Mouse (Mus musculus) cortical plate, adult 2 months (tissue): ENCODE data around the gene Med9.

Source experiments
- CTCF ChIP-seq: fragments of 200-500 bp; IDR thresholded peaks from 2 replicates; pipeline ENCODE4 v1.5.1; 2011; ENCODE audit warnings: mild to moderate bottlenecking, control low read depth, low read length; ENCODE audit not compliant: insufficient read depth; ENCODE audit errors: extremely low read depth
- POLR2A ChIP-seq: fragments of 200-500 bp; IDR thresholded peaks from 2 replicates; pipeline ENCODE4 v1.6.1; 2011; ENCODE audit warnings: mild to moderate bottlenecking, low read length, control low read depth; ENCODE audit not compliant: insufficient read depth; ENCODE audit errors: extremely low read depth

- TF ChIP-seq POLR2A (0 out of 2 replicates have a peak, but pooled peaks have one; percentile 24), CTCF (no peak)
Observed at GRCm38 (mm10) chr11:59963364-59964162, 15.6 kb downstream of the Med9 start.
